Mouse (Mus musculus) common myeloid progenitor, adult 5-6 weeks (primary cell): ENCODE data around the gene Fcrl5. TPM values are rescaled to one million over a fixed set of nuclear protein-coding genes. Genes with fewer than 3 reads are reported as not detected.
A peak's percentile ranks its signal among the peaks of the same experiment; 100 is the strongest.

Experiments used
- ATAC-seq: replicated peaks from 2 replicates; pipeline ENCODE4 v1.8.0; 2016; ENCODE audit warnings: low read depth, mild to moderate bottlenecking, moderate TSS enrichment, inconsistent platforms; ENCODE audit not compliant: poor library complexity, severe bottlenecking
- total RNA-seq: library from RNA; stranded (forward); fragments of 200-1000, 187-1606 nt; gene quantifications from 2 replicates; pipeline ENCODE4 v1.2.3, GENCODE M21; 2017

Gene Fcrl5
- total RNA-seq, 1 experiment from 2014 or later, result not detected

DNA sequence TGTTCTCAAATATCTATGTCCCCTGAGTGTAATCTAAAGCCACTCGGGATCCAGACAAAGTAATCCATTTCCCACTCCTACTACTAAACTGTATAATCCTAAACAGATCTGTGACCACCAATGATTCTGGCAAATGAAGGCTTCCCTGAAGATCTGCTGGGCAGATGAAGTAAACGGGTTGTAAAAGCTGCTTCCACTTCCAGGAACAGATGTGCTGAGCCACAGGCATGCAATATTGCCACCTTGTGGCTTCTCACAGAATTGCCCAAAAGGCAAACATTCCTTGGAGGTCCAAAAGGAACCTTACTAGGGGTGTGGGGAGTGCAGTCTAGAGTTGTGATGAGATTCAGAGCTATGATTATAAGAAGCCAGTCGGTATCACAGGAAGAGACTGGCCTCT is 63.5 kb downstream of the Fcrl5 start:
- ATAC-seq, result peak; percentile 87

DNA sequence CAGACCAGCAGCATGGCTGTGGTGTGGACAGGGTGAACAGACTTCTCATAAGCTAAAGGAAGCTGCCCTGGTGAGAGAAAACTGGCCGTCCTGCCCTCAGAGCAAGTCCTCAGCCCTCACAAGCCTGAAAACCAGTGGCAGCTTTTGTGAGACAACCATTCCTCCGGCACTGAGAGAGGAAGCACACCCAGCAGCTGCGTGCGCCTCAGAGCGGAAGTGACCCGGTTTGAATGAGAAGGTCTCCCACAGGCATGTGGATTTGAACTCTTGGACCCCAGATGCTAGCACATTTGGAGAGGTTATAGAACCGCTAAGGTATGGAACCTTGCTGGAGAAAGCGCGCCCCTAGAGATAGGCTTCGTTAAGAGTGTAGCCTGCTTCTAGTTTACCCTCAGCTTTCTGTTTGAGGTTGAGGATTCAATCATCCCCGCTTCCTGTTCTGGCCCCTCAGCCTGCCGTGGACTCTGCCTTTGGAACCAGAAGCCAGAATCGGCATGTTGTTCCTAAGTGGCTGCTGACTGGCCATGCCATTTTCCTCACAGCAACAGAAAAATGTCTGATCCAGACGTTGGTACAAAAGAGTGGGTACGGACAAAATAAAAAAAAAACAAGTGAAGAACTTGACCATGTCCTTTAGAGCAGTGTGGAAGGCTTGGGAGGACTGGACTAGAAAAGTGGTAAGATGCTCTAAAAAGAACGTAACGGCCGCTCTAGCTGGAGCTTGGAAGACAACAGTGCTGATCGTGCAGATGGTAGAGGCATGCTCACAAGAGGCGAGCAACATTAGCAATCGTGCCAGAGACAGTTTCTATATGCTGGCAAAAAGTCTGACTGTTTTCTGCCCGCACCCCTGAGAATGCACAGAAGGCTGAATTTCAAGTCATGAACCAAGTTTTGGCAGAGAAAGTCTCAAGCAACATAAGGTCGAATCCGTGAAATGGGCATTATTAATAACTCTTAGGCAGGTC is 64.8 kb downstream of the Fcrl5 start:
- ATAC-seq, result peak; percentile 48

DNA sequence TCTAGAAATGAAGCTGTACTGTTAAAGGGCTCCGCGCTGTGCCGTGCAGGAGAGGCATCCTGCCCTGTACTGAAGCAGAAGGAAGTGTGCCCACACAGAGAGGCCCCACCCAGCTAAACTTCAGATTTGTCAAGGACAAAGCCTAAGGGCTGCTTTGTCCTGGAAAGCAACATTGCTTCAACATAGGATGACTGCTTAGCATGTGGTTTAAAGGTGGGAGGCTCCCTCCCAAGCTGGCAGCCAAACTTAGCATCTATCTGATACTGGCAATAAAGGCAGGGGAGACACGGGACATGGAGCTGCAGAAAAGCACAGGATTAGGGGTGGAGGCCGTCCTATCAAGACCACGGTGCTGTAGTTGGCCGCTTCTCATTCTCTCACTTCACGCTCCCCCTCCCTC is 65.6 kb downstream of the Fcrl5 start:
- ATAC-seq, result no peak

DNA sequence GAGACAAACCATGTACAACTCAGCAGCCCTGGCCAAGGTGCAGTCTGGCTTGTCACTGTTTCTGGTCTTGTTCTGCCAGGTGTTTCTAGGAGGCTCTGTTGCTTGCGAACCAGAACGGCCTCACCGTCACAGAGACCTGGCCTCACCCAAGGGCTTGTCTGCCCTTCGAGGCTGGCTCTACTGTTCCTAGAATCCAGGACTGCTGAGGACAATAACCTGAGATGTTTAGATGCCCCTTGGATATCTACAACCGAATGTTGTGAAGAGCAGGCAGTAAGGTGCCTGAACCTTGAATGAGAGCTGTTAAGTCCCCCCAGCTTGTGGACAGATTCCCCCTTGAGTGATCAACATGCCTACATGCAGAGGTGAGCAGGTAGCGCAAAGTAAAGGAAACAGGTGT is 67.2 kb downstream of the Fcrl5 start:
- no peak for ATAC-seq

DNA sequence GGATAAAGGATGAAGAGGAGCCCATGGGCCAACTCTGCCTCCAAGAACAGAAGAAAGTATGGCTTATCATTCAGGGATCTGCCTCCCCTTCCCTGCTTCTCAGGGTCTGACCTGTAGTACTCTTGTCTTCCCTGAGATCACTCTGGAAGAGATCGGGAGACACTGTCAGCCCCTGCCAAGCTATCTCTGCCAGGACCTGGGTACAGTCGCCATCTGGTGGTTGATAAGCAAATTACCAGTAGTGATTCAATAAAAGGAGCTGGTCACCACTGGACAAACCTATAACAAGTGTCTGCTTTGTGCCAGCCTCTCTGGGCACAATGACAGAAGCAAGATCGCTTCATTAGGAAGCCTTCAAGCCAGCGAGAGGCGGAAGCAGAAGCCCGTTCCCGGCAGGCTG is 68.8 kb downstream of the Fcrl5 start:
- peak; percentile 38; the same call in 1 of the 2 replicates for ATAC-seq

DNA sequence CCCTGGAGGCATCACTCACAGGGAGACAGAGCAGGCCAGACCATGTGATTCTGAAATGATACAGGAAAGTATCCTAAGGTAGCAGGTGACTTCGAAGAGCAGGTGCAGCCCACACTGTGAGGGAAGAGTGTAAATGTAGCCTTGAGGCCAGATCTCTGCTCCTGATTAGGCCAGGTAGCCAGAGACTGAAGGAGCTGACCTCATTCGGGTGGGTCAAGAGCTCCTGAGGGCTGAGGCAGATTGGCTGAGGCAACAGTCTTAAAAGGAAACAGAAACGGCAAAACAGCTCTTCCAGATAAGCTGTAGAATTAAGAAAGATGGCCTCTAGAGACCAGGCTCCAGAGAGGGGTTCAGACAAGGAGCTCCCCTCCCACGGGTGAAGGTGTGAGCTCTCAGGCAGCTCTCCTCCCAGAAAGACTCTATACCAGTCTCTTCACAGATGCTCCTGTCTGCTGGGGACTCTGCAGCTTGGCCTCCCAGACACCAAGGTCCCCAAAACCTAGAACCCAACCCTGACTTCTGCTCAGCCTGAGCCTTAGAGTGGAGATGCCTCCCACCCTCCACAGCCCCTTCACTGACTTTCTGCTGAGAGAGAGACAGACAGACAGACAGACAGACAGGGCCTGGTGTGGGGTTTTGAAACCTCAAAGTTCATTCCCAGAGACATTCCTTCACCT is 69.3 kb downstream of the Fcrl5 start:
- no peak for ATAC-seq

DNA sequence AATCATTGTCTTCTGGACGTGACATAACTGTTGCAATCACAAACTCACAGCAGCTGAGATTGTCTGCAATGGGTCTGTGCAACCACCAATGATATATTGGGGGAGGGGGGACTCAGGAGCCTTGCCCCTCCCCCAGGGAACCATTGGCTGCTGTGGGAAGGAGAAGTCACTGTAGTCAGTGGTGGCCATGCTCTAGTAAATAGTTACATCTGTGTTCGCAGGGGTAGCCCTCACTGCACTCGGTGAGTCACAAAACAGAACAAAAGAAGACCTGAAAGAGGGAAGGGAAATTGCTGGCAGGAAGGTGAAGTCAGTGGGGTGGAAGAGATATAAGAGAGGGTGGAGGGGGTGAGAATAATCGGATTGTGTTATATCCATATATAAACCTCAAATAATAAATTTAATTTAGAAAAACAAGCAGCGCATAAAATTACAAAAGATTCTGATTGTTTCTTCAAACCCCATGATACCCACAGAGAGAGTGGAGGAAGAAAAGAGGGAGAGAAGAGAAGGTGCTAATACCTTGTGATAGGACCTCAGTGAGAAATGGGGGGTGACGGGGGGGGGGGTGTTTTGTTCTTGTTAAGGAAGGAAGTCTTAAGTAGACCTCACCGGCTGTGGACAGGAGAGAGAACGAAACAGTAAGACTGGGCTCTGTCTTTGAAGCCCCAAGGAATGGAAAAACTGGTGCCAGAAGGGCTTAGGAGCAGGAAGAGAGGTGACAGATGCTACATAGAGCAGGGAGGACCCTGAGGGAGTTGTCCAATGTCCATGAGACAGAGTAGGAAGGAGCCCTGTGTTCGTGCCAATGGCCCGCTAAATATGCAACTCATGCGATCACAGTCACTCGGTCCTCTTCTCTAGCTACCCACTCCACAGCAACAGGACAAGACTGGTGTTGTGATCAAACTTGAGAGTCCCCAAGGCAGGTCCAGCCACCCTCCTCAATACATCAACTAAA is 71.2 kb downstream of the Fcrl5 start:
- ATAC-seq, result no peak

DNA sequence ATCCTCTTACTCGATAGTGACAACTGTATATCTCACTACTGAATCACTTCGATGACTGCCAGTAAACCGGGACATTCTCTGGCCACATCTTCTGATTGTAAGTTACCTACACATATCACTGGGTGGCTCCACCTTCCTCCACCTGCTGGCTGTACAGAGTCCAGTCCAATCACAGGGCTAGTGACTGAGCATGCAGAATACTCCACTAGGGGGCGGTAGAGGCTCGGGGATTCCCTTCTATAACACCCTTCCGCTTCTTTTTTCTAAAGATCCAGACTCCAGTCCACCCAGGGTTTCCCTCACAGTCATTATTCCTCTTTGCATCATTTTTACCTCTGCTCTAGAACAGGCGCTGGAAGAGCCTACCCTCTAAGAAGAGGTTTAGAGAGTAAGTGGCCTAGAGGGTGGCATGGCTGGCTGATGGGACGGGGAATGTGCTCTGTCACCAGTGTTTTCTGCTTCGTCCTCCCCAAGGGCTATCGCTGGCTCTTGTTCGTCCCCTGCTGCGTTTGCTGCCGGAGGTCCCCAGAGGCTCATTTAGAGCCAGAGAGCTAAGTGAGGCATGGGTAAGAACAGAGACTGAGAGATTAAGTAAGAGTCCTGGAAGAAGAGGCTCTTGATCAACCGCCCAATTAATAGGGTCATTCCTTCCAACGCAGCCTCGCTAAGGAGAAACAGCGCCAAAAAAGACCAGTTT is 72.8 kb downstream of the Fcrl5 start:
- ATAC-seq, result peak; percentile 76

DNA sequence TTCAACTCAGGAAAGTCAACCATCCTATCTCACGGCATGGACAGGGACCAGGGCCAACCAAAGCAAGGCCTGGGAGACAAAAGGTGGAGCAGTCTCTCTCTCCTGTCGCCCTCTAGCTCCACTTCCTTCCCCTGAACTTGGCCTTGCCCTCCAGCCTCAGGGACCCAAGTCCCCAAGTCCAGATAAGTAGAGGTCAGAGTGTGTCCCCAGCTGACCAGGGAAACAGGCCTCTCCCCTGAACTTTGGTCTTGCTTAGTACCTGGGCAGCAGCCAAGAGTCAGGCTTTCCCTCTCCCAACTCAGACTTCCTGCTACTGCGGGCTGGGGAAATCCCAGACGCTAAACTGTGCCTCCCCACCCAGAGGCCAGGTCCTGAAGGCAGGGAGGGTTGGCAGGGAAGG is 73.5 kb downstream of the Fcrl5 start:
- ATAC-seq, result no peak

DNA sequence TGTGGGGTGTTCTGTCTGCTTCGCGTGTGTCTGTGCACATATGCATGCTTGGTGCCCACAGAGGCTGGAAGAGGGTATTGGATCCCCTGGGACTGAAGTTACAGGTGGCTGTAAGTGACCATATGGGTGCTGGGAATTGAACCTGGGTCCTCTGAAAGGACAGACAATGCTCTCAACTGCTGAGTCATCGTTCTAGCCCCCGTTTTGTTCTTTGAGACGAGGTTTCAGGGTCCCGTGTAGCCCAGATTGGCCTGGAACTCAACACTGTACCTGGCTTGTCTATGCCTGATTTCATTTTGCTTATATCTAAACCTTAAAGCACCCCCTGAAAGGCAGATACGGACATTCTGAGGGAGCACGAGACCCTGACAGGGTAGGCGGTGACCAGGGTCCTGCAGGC is 75.3 kb downstream of the Fcrl5 start:
- ATAC-seq, result no peak

DNA sequence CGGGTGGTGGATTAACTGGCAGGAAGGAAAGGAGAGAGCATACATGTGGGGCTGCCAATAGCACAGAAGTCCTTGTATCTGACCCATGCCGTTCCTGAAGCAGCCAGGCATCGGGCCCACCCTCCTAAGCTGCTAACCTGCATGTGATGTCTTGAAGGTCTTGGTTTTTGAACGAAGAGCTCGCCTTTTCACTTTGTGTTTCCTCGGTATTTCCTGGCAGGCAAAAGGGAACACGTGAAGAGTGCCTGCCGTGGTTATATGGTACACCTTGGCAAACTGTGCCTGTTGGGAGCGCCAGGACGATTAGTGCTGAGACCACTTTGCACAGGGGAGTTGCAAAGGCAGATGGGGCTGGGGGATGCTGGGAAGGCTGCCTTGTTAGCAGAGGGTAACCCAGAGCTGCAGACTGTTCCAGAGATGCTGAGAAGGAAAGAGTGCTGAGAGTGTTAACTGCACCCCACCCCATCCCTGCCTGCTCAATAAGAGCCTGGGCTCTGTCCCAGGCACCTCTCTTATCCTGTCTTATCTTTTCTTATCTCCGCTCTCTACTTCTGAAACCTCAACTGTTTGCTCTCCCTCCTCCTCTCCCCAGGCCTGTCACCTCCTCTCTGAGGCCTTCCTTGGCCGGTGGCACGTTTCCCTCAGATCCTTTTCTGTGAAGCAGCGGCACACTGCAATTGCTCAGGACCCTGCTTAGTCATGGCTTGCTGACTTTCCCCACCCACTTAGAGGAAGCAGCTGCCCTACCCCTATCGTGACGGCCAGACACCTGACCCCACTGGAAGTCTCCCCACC is 76.6 kb downstream of the Fcrl5 start:
- peak; percentile 75 for ATAC-seq

DNA sequence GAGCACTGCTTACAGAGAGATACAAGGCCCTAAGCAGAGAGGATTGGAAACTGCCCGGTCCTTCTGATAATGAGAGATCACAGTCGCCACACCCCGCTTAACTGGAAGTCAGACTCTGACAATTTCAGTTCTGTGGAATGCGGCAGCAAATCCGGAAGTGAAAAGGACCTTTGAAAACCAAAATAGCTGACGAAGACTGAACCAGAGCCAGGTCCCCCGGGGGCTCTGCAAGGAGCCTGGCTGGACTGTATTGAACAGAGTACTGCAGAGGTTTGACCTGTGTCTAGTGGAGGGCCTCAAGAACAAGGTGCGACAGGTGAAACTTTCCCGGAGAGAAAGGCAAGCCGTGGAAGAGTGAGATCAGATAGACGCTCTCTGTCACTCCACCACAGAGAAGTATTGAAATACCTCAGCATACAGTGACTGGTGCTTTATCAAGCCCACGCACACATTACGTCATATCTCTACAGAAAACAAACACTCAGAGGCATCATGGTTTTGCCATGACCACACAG is 80.1 kb downstream of the Fcrl5 start:
- ATAC-seq, result peak; percentile 62

DNA sequence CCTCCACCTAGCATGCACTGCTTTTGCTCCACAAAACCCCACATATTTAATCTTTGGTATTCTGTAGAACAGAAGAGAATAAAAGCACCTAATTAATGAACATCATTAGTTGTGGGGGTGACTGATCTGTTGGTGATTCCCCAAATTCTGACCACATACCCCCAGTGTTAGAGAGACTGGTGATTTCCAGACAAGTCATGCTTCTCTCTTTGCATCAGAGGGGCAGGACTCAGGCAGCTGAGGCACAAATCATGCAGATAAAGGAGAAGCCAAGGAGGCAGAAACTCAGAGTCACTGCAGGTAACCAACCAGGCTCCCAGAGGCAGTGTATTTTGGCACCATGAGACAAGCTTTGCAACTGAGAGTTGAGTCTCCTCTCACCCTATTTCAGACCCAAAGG is 82.9 kb downstream of the Fcrl5 start:
- no peak for ATAC-seq

DNA sequence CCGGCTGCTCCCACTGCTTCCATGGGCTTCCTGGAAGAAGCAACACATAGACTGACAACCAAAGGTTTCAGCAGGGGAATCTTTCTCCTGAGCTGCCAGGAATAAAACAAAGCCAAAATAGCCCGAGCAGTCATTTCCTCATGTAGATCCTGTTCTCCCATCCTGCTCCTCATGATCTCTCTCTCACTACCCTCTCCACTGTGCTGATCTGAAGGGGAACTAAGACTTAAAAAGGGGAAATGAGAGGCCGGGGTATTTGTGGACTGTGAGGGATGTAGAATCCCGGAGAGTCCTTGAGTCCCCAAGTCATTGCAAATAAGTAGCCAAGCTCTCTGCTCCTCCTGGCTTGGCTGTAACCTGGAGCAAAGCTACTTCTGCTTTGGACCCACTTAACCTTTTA is 85.6 kb downstream of the Fcrl5 start:
- peak; percentile 59 for ATAC-seq

DNA sequence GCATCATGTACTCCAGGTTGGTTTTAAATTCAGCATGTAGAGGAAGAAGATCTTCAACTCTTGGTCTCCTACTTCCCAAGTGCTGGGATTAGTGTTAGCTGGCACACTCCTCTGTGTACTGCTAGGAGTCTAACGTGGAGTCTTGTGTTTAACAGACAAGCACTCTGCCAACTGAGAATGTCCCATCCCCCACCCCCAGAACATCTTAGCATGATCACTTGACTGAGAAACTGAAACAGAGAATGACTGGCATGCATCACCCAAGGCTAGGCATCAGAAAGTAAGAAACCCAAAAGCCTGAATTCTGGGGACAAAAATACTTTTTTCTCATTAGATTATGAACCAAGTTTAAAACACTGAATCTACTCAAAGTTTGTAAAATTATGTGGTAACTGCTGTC is 86.3 kb downstream of the Fcrl5 start:
- ATAC-seq, result no peak

DNA sequence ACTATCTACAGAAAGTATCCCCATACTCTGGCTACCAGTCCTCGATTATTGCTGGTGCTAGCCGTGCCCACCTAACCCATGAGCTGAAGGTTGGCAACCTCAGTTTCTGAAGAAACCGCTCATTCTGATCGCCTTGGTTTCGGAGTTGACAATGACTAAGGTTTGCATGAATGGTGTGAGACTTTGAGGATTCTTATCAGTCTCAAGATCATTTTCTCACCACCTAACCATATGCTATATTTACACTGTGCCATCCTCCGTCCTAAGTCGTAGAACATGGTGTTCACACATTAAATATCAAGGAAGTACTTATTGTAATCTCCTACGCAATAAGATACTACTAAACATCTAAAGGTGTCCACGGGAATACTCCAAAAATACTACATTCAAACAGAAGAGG is 88.1 kb downstream of the Fcrl5 start:
- no peak for ATAC-seq

DNA sequence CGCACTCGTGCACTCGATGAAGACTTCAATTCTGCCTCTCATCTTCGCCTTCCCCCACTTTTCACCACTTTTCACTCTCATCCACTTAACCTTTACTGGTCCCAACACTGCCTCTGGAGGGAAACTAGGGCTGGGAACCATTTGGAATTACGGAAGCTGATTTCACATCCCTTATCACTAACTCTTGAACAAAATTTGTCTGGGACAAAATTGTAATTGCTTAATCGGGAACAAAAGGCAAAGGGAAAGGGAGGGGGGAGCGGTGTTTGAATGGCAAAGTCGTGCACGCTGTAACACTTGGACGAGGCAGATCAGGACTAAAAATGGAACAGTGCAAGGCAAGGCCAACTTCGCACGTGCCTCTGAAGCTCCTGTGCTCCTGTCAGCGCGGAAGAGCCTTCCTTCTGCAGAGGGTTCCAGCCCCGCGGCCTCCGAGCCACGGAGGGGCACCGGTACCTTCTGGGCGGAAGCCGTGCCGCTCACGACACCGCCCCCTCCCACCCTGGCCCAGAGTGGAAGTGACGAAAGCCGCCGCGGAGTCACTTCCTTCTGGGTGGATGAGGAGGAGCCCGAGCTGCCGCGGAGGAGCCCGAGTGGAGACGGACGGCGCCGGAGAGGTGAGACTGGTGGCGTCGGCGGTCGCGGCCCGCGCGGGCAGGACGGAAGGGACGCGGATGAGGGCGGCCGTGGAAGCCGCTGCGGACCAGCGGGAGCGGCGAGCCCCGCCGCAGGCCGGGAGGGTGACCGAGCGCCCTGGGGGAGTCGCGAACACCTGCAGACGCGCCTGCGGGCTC is 89.7 kb downstream of the Fcrl5 start, which contains the start of gene Etv3:
TSS of gene Etv3 (plus strand) at position 365 of the 794 bp plus-strand sequence.
- peak; percentile 75 for ATAC-seq
